Mouse (Mus musculus): ENCODE measurements around the gene Map6d1. TPM values are rescaled to one million over a fixed set of nuclear protein-coding genes. Genes with fewer than 3 reads are reported as not detected.

Map6d1 gene
- polyA plus RNA-seq, 1 experiment from 2014 or later: 0.92 TPM

- ATAC-seq (ENCODE audit: insufficient number of reproducible peaks, insufficient read depth, low FRiP score, low TSS enrichment, low read depth): no peak
- no peak overlapping the region for H3K4me2 ChIP-seq
- no peak overlapping the region for H3K4me3 ChIP-seq (replicated peaks)
- H3K4me1 ChIP-seq (replicated peaks): no peaks in the 10 kb centered on the region
- peaks cover 6% of the 10 kb centered on the region; the same call in 1 of the 2 replicates for H3K27me3 ChIP-seq
- WGBS: 59% methylated on average over 4 of the region's 4 CpGs
- peaks cover 45% of the 10 kb centered on the region for H3K36me3 ChIP-seq
- H3K9ac ChIP-seq (replicated peaks): no peak overlapping the region
- H3K27ac ChIP-seq: no peak overlapping the region
- no peaks in the 10 kb centered on the region for H3K9me3 ChIP-seq
Observed at GRCm38 (mm10) chr16:20234406-20234805, 6.8 kb downstream of the Map6d1 start.

DNA sequence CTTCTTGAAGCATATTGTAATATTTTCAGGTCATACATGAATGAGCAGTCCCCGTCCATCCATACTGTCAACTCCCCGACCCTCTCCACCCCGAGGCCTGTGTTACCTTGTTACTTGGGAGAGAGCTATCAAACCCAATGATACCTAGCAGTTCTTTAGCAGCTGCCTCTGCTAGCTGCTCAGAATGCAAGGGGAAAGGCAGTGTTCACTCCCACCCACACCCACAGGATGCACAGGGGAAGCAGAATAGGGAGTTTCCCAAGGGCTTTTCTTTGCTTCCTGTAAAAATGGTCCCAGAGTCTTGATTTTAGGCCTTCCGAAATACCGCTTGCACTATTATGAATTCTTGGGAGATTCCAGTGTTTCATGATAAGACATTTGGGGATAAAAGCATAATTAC, 13.0 kb downstream of the Map6d1 start:
- WGBS: 92% methylated on average over 5 of the region's 5 CpGs
- Histone ChIP-seq H3K27ac (no peak overlapping the region), H3K27me3 (no peaks in the 10 kb centered on the region), H3K36me3 (peaks cover 83% of the 10 kb centered on the region), H3K4me1 (replicated peaks) (no peaks in the 10 kb centered on the region), H3K9me3 (no peaks in the 10 kb centered on the region), H3K4me2 (no peak overlapping the region), H3K9ac (replicated peaks) (no peak overlapping the region), H3K4me3 (replicated peaks) (no peak overlapping the region)
- no peak for ATAC-seq (ENCODE audit: insufficient number of reproducible peaks, insufficient read depth, low FRiP score, low TSS enrichment, low read depth)

DNA sequence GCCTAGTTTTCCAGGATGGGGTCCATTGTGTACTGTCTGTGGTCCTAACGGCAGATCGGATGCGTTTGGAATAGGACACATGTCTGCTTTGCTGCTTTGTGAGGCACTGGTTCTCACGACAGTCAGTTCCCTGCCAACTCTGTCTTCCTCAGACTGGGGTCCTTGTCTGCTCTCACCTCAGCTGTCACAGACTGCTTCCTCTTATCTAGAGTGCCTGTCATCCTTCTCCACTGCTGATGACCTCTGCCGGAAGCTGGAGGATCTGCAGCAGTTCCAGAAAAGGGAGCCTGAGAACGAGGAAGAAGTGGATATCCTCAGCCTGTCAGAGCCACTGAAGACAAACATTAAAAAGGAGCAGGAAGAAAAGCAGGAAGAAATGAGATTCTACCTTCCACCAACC, 13.7 kb downstream of the Map6d1 start:
- Histone ChIP-seq H3K9me3 (no peaks in the 10 kb centered on the region), H3K9ac (replicated peaks) (no peak overlapping the region), H3K4me3 (replicated peaks) (no peak overlapping the region), H3K4me1 (replicated peaks) (no peaks in the 10 kb centered on the region), H3K4me2 (no peak overlapping the region), H3K27me3 (no peaks in the 10 kb centered on the region), H3K27ac (no peak overlapping the region), H3K36me3 (peaks cover 84% of the 10 kb centered on the region)
- ATAC-seq (ENCODE audit: insufficient number of reproducible peaks, insufficient read depth, low FRiP score, low TSS enrichment, low read depth): no peak
- 89% methylated on average over 6 of the region's 6 CpGs for WGBS

DNA sequence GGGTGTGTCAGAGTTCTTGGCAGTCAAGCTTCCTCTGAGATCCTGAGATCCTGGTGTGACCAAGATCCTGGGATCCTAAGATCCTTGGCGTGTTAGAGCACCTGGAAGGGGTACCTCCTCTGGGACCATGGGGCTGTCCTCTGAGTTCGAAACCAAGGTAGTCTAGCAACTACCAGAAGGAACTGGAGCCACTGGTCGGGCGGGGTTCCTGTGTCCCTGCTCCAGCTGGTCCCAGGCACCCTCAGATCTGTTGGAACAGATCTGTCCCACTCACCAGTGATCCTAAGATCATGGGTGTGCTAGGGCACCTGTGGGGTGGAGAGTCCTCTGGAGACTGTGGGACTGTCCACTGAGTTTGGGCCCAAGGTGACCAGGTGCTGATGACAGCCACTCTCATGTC, 14.5 kb downstream of the Map6d1 start:
- Histone ChIP-seq H3K4me3 (replicated peaks) (no peak overlapping the region), H3K4me2 (no peak overlapping the region), H3K9me3 (no peaks in the 10 kb centered on the region), H3K27ac (no peak overlapping the region), H3K36me3 (peaks cover 89% of the 10 kb centered on the region), H3K4me1 (replicated peaks) (no peaks in the 10 kb centered on the region), H3K9ac (replicated peaks) (no peak overlapping the region), H3K27me3 (no peaks in the 10 kb centered on the region)
- ATAC-seq (ENCODE audit: insufficient number of reproducible peaks, insufficient read depth, low FRiP score, low TSS enrichment, low read depth): no peak
- WGBS: 93% methylated on average over 4 of the region's 4 CpGs

DNA sequence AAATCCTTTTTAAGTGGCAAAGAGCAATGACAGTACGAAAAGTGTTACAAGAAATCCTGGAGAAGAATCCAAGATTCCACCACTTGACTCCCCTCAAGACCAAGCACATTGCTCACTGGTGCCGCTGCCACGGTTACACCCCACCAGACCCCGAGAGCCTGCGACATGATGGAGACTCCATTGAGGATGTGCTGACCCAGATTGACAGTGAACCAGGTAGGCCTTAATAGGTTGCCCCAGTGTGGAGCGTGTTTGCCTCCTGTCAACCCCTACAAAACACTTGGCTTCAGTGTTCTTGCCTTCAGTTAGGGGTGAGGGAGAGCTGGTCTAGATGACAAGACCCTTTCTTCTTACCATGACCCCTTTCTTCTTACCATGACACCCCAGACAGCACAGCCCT, 18.4 kb downstream of the Map6d1 start:
- H3K27ac ChIP-seq: no peak overlapping the region
- WGBS: 94% methylated on average over 6 of the region's 6 CpGs
- ATAC-seq (ENCODE audit: insufficient number of reproducible peaks, insufficient read depth, low FRiP score, low TSS enrichment, low read depth): no peak
- H3K4me2 ChIP-seq: no peak overlapping the region
- H3K36me3 ChIP-seq: peaks cover 90% of the 10 kb centered on the region
- no peaks in the 10 kb centered on the region for H3K4me1 ChIP-seq (replicated peaks)
- H3K9me3 ChIP-seq: no peaks in the 10 kb centered on the region
- no peaks in the 10 kb centered on the region for H3K27me3 ChIP-seq
- no peak overlapping the region for H3K9ac ChIP-seq (replicated peaks)
- no peak overlapping the region for H3K4me3 ChIP-seq (replicated peaks)

GRCm38 (mm10) chr16:20213591-20214226, 27.4 kb downstream of the Map6d1 start:
- ATAC-seq (ENCODE audit: insufficient number of reproducible peaks, insufficient read depth, low FRiP score, low TSS enrichment, low read depth): no peak
- Histone ChIP-seq H3K4me3 (replicated peaks) (no peak overlapping the region), H3K9me3 (no peaks in the 10 kb centered on the region), H3K9ac (replicated peaks) (no peak overlapping the region), H3K27ac (no peak overlapping the region), H3K4me2 (no peak overlapping the region), H3K36me3 (peaks cover 93% of the 10 kb centered on the region), H3K4me1 (replicated peaks) (no peaks in the 10 kb centered on the region), H3K27me3 (no peaks in the 10 kb centered on the region)
- WGBS: 90% methylated on average over 3 of the region's 3 CpGs

DNA sequence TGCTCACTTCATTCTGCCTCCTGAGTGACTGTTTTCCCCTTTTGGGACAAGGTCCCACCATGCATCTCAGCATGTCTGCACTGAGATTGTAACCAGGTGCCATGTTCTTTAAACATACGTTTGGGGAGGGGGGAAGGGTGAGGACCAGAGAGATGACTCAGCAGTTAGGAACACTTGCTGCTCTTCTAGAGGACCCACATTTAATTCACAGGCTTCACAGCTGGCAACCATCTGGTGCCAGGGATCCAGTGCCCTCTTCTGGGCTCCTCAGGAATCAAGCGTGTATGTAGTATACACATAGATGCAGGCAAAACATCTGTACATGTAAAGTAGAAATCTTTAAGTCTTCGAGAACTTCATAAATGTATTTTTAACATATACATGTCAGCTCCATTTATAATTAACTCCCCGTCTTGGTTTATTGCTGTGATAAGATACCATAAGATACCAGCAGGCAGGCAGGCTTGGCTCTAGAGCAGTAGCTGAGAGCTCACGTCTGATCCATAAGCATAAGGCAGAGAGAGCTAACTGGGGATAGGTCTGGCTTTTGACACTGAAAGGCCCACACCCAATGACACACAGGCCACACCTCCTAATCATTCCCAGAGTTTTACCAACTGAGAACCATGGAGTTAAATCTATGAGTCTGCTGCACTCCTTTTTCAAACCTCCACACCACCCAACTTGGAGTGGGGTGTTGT, 41.5 kb downstream of the Map6d1 start:
- no peaks in the 10 kb centered on the region for H3K9me3 ChIP-seq
- H3K9ac ChIP-seq (replicated peaks): no peak overlapping the region
- 79% methylated on average over 5 of the region's 5 CpGs for WGBS
- H3K27ac ChIP-seq: no peak overlapping the region
- H3K4me3 ChIP-seq (replicated peaks): no peak overlapping the region
- no peaks in the 10 kb centered on the region for H3K27me3 ChIP-seq
- ATAC-seq (ENCODE audit: insufficient number of reproducible peaks, insufficient read depth, low FRiP score, low TSS enrichment, low read depth): no peak
- H3K4me1 ChIP-seq (replicated peaks): no peaks in the 10 kb centered on the region
- no peak overlapping the region for H3K4me2 ChIP-seq
- H3K36me3 ChIP-seq: peaks cover 89% of the 10 kb centered on the region

DNA sequence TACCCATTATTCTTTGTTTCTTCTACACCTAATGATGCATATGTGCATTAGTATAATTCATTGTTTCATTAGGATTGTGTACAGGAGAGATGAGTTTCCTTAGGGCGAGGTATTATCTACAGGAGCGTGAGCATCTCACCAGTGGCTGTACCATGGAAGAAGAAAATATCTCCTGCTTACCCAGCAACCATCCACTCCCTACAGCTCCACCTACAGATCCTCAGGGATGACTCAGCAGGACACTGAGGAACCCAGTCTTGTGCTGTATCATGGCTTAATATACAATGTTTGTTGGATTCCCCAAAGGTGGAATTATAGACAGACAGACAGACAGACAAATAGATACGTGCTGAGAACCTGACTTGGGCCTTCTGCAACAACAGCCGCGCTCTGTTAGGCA, 44.2 kb downstream of the Map6d1 start:
- Histone ChIP-seq H3K4me2 (no peak overlapping the region), H3K27ac (no peak overlapping the region), H3K4me3 (replicated peaks) (no peak overlapping the region), H3K27me3 (no peaks in the 10 kb centered on the region), H3K4me1 (replicated peaks) (no peaks in the 10 kb centered on the region), H3K9ac (replicated peaks) (no peak overlapping the region), H3K36me3 (peaks cover 94% of the 10 kb centered on the region), H3K9me3 (no peaks in the 10 kb centered on the region)
- whole genome bisulfite sequencing: 95% methylated on average over 5 of the region's 5 CpGs
- ATAC-seq (ENCODE audit: insufficient number of reproducible peaks, insufficient read depth, low FRiP score, low TSS enrichment, low read depth): no peak

- Histone ChIP-seq H3K4me2 (no peak overlapping the region), H3K9ac (replicated peaks) (no peak overlapping the region), H3K9me3 (no peaks in the 10 kb centered on the region), H3K27me3 (no peaks in the 10 kb centered on the region), H3K4me3 (replicated peaks) (no peak overlapping the region), H3K36me3 (peaks cover 95% of the 10 kb centered on the region), H3K4me1 (replicated peaks) (no peaks in the 10 kb centered on the region), H3K27ac (no peak overlapping the region)
- 98% methylated on average over 3 of the region's 3 CpGs for WGBS
- peak; percentile 6; the same call in 1 of the 2 replicates for ATAC-seq (ENCODE audit: insufficient number of reproducible peaks, insufficient read depth, low FRiP score, low TSS enrichment, low read depth)
Observed at GRCm38 (mm10) chr16:20195546-20195945, 45.6 kb downstream of the Map6d1 start.

GRCm38 (mm10) chr16:20192043-20192442, 49.1 kb downstream of the Map6d1 start:
- Histone ChIP-seq H3K4me3 (replicated peaks) (no peak overlapping the region), H3K9ac (replicated peaks) (no peak overlapping the region), H3K27me3 (no peaks in the 10 kb centered on the region), H3K36me3 (peaks cover 95% of the 10 kb centered on the region), H3K27ac (no peak overlapping the region), H3K4me1 (replicated peaks) (no peaks in the 10 kb centered on the region), H3K9me3 (no peaks in the 10 kb centered on the region), H3K4me2 (no peak overlapping the region)
- no peak for ATAC-seq (ENCODE audit: insufficient number of reproducible peaks, insufficient read depth, low FRiP score, low TSS enrichment, low read depth)

DNA sequence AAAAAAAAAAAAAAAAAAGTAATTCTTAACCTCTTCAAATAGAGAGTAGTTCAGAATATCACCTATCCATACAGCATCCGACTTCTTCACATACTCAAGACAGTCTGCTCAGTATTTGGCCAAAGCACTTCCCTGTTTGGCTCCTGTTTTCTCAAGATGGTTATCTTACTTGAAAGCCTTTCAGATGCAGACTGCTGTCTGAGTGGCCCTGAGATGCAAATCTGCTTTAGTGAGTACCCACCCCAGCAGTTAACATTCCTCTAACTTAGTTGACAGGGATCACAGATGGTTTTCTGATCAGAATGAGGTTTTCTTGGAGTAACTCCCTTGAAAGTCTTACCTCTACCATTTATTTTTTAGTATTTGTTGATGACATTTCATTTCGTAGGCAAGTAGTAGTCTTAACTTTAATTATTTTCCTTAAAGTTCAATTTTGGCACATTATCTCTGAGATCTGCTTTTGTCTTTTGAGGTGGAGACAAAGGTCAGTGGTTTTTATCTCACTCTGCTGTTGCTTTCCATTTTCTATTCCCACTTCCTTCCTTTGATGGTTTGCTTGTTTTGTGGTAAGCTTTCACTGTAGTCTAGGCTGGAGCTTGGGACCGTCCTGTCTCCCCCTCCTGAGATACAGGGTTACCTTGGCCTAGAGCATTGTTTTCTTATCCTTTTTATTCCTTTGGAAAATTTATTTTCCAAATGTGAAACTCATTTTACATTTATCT, 49.8 kb downstream of the Map6d1 start:
- Histone ChIP-seq H3K4me2 (no peak overlapping the region), H3K27me3 (no peaks in the 10 kb centered on the region), H3K36me3 (peaks cover 95% of the 10 kb centered on the region), H3K4me1 (replicated peaks) (no peaks in the 10 kb centered on the region), H3K4me3 (replicated peaks) (no peak overlapping the region), H3K9me3 (no peaks in the 10 kb centered on the region), H3K27ac (no peak overlapping the region), H3K9ac (replicated peaks) (no peak overlapping the region)
- 93% methylated on average over 3 of the region's 3 CpGs for WGBS
- ATAC-seq (ENCODE audit: insufficient number of reproducible peaks, insufficient read depth, low FRiP score, low TSS enrichment, low read depth): no peak
